Mouse (Mus musculus) large intestine, adult 2 months (tissue): ENCODE results near the gene Supt7l. TPM values are rescaled to one million over a fixed set of nuclear protein-coding genes. Genes with fewer than 3 reads are reported as not detected.
"Not testable (repeated sequence)": the region's sequence is repeated elsewhere in the genome, so short reads cannot be mapped to it uniquely, and the experiment has no call there.

Source experiments
- DNase-seq: peaks from one replicate; pipeline ENCODE4 v3.0.0-alpha.2; 2012; ENCODE audit warnings: low read depth, low spot score
- WGBS: fragments of 180-500 bp; shearing (Covaris S2); methylation state at CpG from one replicate; pipeline ENCODE4 v1.1.7; 2018; 5-methylcytosine and 5-hydroxymethylcytosine counted together
- polyA plus RNA-seq: library from polyadenylated mRNA; depleted of rRNA; stranded (reverse); fragments of >200 nt; gene quantifications from 2 replicates; pipeline ENCODE4 v1.2.3, GENCODE M21; 2012; rRNA removed

The Supt7l gene
- 9.0 and 12.2 TPM in 2 replicates for polyA plus RNA-seq

DNA sequence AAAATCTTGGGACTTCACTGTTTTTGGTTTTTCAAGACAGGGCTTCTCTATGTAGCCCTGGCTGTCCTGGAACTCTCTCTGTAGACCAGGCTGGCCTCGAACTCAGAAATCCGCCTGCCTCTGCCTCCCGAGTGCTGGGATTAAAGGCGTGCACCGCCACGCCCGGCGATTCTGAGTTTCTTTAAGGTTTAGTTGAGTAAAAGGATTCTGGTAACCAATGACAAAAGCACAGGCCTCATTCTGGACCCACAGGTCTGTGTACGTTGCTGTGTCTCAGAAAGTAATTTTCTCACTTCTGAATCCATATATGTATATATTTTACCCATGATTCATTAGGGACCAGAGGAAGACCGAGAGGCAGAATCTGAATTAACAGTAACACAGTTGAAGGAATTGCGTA lies at the start of gene Supt7l:
Gene Supt7l, minus strand, starts transcription at position 101 of the 400 bp plus-strand sequence.
- WGBS, result 68% methylated on average over 11 of the region's 11 CpGs
- DNase-seq, result not testable (repeated sequence)

DNA sequence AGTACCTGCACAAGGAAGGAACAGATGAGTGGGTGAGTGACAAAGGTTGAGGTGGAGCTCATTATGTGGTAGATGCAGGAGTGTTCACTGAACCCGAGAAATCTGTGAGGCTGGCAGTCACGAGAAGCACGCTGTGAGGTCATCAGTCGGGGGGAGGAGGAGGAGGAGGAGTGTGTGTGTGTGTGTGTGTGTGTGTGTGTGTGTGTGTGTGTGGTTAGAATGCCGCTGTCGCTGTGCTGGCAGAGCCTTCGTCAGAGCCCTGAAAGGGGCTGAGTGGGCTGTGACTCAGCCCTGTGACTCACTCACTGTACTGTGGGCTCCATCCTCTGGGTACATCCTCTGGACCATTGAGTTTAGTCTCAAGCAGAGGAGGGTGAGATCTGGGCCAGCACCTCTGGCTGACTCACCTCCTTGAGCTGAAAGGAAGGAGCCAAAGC lies 49.0 kb upstream of the Supt7l start:
- 71% methylated on average over 7 of the region's 7 CpGs for WGBS
- no peak for DNase-seq

DNA sequence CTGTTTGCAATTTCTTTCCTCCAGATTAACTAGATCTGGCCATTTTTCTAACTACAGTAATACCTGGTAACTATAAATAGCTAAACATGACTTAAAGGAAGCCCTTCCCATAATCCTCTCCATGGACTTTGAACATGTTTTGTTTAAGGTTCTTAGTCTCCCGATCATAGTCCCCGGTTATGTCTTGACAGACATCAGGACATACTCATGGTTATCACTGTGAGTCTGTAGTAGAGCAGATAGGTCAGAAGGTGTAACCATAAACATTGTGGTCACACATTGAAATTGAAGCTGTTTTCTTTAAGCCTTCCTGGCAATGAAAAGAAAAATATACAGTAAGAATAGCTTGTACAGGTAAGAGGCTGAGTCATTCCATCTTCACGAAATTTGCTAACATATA lies 46.1 kb upstream of the Supt7l start:
- 46% methylated on average over 3 of the region's 3 CpGs for WGBS
- no peak for DNase-seq

DNA sequence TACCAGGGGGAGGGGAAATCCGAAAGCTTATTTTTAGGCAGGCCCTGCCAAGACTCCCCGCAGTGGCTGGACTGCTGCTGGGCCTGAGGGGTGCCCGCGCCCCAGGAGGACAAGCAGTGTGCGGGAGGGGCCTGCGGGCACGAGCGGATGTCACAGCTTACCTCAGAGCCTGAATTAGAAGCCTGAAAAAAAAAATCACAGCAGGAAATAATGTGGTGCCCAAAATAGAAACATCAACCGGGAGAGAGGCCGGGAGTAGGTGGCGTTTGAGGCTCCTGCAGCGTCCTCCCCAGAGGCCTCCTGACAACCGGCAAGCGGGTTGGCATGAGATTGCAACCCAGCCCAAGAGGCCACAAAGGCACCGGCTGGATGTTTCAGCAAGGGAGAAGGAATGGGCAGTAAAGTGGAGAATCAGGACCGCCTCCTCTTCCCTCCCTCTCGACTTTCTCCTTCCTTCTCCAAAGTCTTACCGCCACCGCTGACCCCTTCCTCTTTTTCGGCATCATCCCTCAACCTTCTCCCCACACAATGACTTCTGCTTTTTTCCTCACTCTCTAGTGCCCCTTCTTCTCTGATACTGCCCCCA lies 43.5 kb upstream of the Supt7l start:
- WGBS, result 47% methylated on average over 20 of the region's 20 CpGs

DNA sequence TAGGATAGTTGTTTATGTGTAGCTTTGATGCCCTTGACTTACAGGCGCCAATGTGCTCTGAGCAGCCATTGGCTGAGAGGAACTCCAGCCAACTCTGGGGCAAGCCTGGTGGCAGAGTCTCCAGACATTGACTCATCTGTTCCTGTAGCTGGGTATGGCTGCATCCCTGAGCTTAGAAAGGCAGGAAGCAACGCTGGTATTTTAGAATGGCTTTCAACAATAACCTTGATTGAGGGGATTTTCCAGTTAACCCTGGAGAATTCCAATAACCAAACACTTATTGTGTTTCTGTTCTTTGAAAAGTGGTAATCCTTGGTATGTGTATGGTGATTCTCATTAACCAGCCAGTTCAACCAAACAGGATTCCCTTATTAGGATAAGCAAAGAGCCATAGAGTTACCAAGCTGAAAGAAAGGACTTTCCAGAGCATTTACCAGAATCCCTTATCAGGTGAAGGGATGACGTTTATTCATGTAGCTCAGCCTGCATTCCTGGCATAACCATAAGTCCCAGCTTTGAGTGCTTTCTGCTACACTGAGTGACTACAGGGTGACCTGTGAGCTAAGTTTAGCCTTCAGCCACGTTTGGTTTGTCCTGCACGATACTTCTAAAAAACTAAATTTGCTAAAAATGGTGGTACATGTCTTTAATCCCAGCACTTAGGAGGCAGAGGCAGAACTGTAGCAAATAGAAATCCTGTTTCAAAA lies 40.5 kb upstream of the Supt7l start:
- no peak for DNase-seq
- 72% methylated on average over 5 of the region's 5 CpGs for WGBS

More for the DNA sequence above, 43.5 kb upstream of the Supt7l start:
- no peak for DNase-seq

DNA sequence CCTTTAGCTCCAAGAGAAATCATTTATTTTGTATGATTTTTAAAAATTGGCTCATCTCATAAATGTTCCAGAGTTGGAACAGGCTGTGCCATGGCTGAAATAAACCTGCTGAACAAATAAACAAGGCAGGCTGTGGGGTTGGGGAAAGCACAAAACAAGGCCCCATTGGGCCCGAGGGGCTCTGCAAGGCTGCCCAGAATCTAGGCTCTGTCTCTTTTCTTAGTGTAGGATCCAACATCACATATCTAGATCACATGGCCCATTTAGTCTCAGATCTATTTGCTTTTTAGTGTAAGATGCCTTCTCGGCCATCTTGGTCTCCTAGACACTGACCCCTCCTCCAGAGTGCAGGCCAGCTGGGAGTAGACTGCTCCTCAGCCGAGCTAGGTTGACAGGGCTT lies 38.9 kb upstream of the Supt7l start:
- 68% methylated on average over 3 of the region's 3 CpGs for WGBS

DNA sequence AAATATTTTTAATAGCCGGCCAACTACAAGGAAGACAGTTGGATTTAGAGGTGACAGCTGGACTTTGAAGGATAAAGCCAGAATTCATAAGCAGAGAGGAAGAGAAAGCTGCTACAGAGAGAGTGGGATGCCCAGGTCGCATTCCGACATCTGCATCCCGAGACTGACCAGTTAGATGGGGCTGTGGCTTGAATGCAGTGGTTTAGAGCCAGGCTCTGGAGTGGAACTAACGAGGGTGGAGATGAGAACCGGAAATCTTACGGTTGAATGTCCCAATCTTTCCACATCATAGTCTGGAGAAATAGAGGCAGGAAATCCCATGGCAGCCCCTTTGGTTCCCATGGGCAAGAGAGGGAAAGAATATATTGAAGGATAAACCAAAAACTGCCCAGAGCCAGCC lies 38.4 kb upstream of the Supt7l start:
- DNase-seq, result no peak
- WGBS, result 88% methylated on average over 7 of the region's 7 CpGs

More for the DNA sequence above, 38.9 kb upstream of the Supt7l start:
- DNase-seq, result no peak

DNA sequence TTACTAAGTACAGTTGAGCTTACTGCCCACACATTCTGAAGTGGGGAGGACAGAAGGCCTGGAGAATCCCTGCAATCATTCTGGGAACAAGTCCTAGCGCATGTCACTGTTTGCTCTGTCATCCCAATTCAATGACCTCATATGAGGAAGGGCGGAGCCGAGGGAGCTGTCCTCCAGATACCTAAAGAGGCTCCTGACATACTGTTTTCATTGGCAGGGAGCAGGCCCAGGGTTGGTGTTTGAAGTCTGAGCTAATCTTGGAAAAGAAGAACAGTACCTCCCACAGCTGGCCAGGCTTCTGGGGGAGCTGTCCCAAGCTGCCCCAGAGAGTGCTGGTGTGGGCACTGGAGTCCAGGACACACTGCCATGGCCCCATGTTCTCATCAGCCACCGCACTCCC lies 37.4 kb upstream of the Supt7l start:
- 59% methylated on average over 4 of the region's 4 CpGs for WGBS

DNA sequence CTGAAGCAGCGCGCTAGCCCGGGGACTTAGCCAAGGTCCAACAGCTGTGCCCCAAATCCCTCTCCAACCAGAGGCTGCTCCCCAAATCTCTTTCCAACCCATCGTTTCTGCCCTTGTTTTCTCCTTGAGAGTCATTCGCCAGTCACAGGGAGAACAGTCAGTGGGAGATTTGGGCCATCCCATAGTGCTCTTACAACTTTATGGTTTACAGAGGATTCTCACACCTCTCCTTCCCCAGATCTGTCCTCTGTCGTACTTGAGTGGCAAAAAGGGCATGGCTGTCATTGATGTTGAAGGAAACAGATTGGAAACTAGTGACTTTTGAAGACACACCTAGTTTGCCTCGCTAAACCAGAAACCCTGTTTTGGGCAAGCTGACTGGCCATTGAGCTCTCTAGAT lies 36.3 kb upstream of the Supt7l start:
- WGBS, result 28% methylated on average over 7 of the region's 7 CpGs
- DNase-seq, result no peak

More for the DNA sequence above, 37.4 kb upstream of the Supt7l start:
- no peak for DNase-seq

DNA sequence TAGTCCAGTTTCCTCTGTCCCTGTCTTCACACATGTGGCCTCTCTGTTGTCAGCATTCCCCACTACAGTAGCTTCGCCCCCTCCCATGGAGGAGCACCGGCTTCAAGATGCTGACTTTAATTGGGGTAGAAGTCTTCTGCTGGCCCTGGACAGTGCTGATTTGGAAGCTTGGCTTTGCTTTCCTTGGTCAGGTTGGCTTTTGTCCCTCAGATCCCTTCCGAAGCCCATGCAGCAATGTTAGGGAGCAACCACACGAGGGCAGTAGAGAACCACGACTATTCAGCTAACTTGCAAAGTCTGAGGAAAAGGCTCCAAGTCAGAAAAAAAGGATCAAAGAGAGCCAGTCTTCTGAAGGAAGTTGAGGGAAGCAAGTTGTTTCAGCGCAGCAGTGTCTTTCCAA lies 35.9 kb upstream of the Supt7l start:
- DNase-seq, result peak; percentile 47
- 11% methylated on average over 6 of the region's 6 CpGs for WGBS

DNA sequence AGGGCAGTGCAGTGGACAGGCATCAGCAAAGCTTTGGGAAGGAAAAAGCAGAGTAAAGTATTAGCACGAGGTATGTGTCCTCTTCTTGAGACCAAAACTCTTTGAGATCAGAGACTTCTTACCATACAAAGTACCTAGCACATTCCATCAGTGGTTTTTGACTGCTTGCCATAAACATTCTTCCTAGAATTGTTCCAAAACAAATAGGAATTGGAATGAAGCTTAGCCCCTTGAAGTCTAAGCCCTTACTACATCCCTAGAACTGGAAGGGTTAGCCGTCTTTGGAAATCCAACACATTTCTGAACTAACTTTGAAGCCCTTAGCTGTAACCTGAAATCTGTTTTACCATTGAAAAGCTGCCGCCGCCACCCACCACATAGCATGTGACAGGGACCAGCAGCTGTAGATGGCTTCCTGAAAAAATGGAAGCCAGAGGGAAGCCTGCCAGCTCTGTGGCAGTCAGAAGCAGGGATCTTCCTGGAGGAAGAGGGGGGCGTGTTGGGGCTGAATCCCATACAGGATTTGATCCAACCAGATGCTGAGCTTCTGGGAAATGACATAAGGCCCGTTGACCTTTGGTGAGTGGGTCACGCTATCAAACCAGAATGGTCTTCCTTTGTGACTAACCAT lies 34.5 kb upstream of the Supt7l start:
- DNase-seq, result no peak
- 77% methylated on average over 7 of the region's 7 CpGs for whole genome bisulfite sequencing

DNA sequence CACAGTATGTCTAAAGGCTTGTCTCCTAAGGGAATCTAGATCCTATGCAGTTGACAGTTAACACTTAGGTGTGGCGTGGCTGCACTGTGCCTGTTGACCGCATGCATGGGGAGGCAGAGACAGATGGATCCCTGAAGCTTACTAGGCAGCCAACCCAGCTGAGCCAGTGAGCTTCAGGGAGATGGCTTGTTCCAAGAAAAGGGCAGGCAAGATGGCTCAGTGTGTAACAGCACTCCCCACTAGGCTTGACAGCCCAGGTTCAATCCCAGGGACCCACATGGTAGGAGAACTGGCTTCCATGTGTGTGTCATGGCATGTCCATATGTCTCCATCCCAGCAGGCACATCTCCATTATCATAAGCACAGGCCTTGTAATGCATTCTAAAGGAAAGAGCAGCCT lies 32.7 kb upstream of the Supt7l start:
- no peak for DNase-seq
- WGBS, result 100% methylated on average over 2 of the region's 2 CpGs

DNA sequence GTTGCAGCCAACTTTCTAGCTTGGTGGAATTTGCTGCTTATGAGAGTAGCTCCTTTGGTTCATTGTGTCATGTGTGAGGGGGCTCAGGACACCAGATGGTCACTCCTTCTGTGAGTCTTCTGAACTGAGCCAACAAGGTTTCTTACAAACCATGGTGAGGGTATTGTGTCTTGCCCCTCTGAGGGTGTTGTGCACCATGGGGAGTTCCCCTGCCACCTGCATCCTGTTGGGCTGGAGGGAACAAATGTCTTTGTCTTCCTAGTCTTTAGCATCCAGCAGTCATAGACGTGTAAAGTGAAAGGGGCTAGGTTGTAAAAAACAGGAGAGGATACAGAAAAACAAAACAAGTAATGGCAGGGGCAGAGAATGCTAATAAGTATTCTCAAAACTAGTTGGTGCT lies 31.8 kb upstream of the Supt7l start:
- no peak for DNase-seq
- WGBS, result 65% methylated on average over 1 of the region's 1 CpGs

DNA sequence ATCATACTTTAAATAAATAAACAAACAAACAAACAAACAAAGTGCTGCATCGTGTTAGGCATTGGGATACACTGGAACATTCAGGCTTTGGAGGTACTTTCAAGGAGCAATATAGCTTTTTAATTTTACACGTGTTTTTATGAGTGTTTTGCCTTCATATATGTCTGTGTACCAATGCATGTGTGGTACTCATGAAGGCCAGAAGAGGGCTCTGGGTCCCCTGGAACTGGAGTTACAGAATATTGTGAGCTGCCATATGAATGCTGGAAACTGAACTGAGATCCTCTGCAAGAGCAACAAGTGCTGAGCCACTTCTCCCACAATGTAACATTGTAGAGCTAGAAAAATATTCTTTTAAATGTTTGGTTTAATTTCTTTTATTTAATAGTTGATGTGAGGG lies 7.6 kb upstream of the Supt7l start:
- WGBS, result 84% methylated on average over 2 of the region's 2 CpGs
- DNase-seq, result no peak

DNA sequence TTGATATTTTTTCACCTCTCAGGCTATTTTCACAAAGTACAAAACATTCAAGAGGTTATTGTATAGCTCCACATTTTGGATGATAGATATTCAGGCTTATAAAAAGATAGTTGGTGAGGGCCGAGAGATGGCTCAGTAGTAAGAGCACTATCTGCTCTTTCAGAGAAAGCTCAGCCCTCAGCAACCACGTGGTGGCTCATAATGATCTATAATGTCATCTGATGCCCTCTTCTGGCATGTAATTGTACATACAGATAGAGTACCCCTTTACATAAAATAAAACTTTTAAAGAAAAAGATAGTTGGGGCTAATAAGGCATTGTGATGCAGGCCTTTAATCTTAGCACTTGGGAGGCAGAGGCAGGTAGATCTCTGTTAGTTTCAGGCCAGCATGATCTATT lies 953 bp upstream of the Supt7l start:
- no peak for DNase-seq
- WGBS, result 34% methylated on average over 2 of the region's 2 CpGs

DNA sequence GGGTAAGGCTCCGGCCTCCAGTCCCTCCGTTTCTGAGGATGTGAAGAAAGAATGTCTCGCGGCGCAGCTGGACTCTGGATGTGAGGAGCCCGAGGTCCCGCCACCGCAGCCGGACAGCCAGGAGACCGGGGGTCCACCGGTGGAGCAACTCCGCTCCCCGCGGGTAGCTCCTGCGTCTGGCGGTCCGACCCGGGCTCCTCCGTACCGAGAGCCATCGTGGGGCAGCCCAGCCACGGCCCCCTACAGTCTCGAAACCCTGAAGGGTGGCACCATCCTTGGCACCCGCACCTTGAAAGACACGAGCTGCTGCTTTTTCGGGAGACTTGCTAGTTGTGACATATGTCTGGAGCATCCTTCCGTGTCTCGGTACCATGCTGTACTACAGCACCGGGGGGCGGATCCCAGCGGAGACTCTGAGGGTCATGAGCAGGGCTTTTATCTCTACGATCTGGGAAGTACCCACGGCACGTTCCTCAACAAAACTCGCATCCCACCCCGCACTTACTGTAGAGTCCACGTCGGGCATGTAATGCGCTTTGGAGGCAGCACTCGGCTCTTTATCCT lies 408 bp downstream of the Supt7l start:
- DNase-seq, result no peak
- 2% methylated on average over 40 of the region's 40 CpGs for WGBS

DNA sequence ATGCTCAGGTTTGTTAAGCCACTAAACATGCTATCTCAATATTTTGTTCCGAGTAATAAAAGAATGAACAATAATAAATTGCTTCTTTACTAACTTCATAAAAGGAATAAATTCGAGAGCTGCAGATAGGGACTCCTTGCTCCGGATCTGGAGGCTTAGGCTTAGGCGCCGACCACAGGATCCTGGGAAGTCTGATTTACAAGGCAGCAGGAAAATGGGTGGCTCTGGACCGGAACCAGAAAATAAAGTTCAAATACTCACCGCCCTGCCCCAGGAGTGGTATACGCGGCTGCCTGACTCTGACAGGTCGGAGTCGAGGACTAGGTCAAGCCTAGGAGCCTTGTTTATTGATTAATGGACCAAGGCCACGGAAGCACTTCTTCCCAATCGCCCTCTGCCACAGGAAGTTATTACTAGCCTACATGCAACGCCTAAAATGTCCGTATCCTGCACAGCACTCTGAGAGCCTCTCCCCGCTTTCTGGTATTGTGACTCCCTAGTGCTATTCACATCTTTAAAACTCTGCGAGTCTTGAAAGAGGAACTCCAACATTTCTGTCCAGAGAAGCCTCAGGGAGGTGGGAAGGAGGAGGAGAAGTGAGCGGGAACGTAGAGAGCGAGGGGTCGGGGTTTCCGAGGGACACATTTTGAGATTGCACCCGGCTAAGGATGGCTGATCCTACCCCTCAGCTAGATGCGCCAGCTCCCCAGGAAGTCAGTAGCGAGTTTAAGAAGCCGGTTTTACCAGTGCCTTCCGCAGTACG lies 1.1 kb downstream of the Supt7l start, which contains the start of gene Slc4a1ap:
Gene Slc4a1ap, plus strand, starts transcription at position 642 of the 763 bp plus-strand sequence.
- DNase-seq, result peak; percentile 60
- WGBS, result under 1% methylated on average over 28 of the region's 28 CpGs

DNA sequence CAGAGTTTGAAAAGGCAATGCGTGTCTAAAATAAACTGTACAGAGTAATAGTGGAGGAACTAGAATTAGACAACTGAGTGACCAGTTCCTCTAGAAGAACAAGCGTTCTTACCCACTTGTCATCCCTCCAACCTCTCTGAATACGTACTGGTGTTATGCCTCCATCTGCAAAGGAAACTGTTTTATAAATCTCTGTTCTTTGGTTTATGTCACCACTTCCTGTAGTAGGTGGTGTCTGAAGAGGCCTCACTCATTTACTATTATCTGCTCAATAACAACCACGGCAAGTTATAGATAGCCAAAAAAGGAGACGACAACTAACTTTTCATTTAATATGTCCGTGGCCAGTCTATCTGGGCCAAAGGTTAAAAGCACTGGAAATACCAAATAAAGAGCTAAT lies 7.1 kb downstream of the Supt7l start:
- 88% methylated on average over 6 of the region's 6 CpGs for WGBS
- no peak for DNase-seq

DNA sequence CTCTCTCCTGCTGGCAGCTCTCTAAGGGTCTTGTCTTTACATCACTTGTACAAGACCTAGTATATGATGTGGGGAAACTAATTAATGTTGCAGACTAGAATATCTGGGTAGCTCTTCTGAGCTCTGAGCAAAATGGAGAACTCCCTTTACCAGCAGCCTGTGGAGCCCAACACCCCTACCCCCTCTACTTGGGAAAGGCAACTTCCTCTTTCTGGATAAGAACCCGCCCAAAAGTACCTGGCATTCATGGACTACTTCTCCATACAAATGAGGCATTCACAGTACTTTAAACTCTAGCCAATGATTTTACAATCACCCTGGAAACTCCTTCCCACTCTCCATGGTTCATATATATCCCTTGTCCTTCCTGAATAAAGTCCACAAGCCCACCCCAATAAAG lies 15.1 kb downstream of the Supt7l start:
- no peak for DNase-seq
- WGBS, result 35% methylated on average over 1 of the region's 1 CpGs

DNA sequence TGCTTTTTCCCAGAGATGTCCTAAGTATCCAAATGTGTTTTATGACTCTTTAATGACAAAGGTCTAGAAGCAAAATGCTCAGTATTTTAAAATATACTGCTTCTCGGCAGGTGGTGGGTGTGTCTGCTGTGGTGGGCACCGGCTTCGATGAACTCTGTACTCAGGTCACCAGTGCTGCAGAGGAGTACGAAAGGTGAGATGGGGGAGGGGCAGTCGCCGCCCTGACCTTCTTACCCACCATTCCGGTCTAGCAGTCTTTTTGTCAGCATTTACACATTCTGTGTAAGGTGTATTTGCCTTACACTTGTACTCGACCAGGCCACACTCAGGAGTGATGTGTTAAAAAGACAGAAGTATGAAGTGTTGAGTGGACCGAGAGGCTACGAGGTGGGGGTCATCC lies 22.8 kb downstream of the Supt7l start:
- no peak for DNase-seq
- WGBS, result 72% methylated on average over 10 of the region's 10 CpGs
